Mouse (Mus musculus): ENCODE results near the gene Mtrf1. TPM values are rescaled to one million over a fixed set of nuclear protein-coding genes. Genes with fewer than 3 reads are reported as not detected.
"Not testable (repeated sequence)": the region's sequence is repeated elsewhere in the genome, so short reads cannot be mapped to it uniquely, and the experiment has no call there.

Gene Mtrf1
- total RNA-seq, 1 experiment, result 6.5 TPM

- Histone ChIP-seq H3K4me1 (ENCODE audit: control insufficient read depth in 2 of 2, insufficient read depth in 2 of 2, low read length in 2 of 2, poor library complexity in 1 of 2) (peaks cover 0 to 2% of the 10 kb centered on the region in 2 experiments; a peak in 1 of 4 replicates), H3K4me3 (ENCODE audit: insufficient read depth in 1 of 2, low read depth in 1 of 2, low read length in 2 of 2, poor library complexity in 1 of 2, severe bottlenecking in 1 of 2) (no peak overlapping the region), H3K27ac (ENCODE audit: insufficient read depth, low read depth, low read length, poor library complexity, severe bottlenecking) (no peak overlapping the region; the same call in 1 of the 2 replicates), H3K9ac (ENCODE audit: insufficient read depth, low read depth, low read length, poor library complexity, severe bottlenecking) (no peak overlapping the region), H3K36me3 (ENCODE audit: control insufficient read depth, insufficient read depth, low read length, poor library complexity, severe bottlenecking) (peaks cover 3% of the 10 kb centered on the region; the same call in 1 of the 2 replicates), H3K9me3 (ENCODE audit: control insufficient read depth, insufficient read depth, low read depth, low read length) (no peaks in the 10 kb centered on the region)
- in situ Hi-C loops (cut with MboI; ENCODE audit: low sequenced_read_pairs in 2 of 2, unreplicated experiment in 2 of 2), result no loop called here
- no peak for DNase-seq (ENCODE audit: low read depth, low spot score)
- TF ChIP-seq HCFC1 (IDR thresholded peaks at IDR 0.05; ENCODE audit: borderline replicate concordance, insufficient read depth, low read length) (no peak), CHD2 (IDR thresholded peaks at IDR 0.05; ENCODE audit: low read depth, low read length) (no peak), ZNF384 (IDR thresholded peaks at IDR 0.05; ENCODE audit: low read depth, low read length) (no peak), ZC3H11A (IDR thresholded peaks at IDR 0.05; ENCODE audit: borderline replicate concordance, low read depth, low read length) (no peak), MAFK (IDR thresholded peaks at IDR 0.05; ENCODE audit: insufficient read depth, low read depth, low read length) (no peak)
Measured at GRCm38 (mm10) chr14:79413121-79413520, 15.5 kb downstream of the Mtrf1 start.

GRCm38 (mm10) chr14:79420083-79420685 lies 22.6 kb downstream of the Mtrf1 start:
- no peaks in the 10 kb centered on the region for H3K9me3 ChIP-seq (ENCODE audit: control insufficient read depth, insufficient read depth, low read depth, low read length)
- peaks cover 0 to 2% of the 10 kb centered on the region in 2 experiments; a peak in 1 of 4 replicates for H3K4me1 ChIP-seq (ENCODE audit: control insufficient read depth in 2 of 2, insufficient read depth in 2 of 2, low read length in 2 of 2, poor library complexity in 1 of 2)
- H3K36me3 ChIP-seq (ENCODE audit: control insufficient read depth, insufficient read depth, low read length, poor library complexity, severe bottlenecking), result peaks cover 3% of the 10 kb centered on the region; the same call in 1 of the 2 replicates
- no peak for DNase-seq (ENCODE audit: low read depth, low spot score)
- H3K4me3 ChIP-seq (ENCODE audit: insufficient read depth in 1 of 2, low read depth in 1 of 2, low read length in 2 of 2, poor library complexity in 1 of 2, severe bottlenecking in 1 of 2), result no peak overlapping the region
- in situ Hi-C loops (cut with MboI; ENCODE audit: low sequenced_read_pairs in 2 of 2, unreplicated experiment in 2 of 2), result no loop called here
- TF ChIP-seq CHD2 (IDR thresholded peaks at IDR 0.05; ENCODE audit: low read depth, low read length) (no peak), MAFK (IDR thresholded peaks at IDR 0.05; ENCODE audit: insufficient read depth, low read depth, low read length) (no peak), ZC3H11A (IDR thresholded peaks at IDR 0.05; ENCODE audit: borderline replicate concordance, low read depth, low read length) (no peak), HCFC1 (IDR thresholded peaks at IDR 0.05; ENCODE audit: borderline replicate concordance, insufficient read depth, low read length) (no peak), ZNF384 (IDR thresholded peaks at IDR 0.05; ENCODE audit: low read depth, low read length) (no peak)
- H3K27ac ChIP-seq (ENCODE audit: insufficient read depth, low read depth, low read length, poor library complexity, severe bottlenecking), result no peak overlapping the region
- peak overlapping the region; percentile 10; the same call in 1 of the 2 replicates for H3K9ac ChIP-seq (ENCODE audit: insufficient read depth, low read depth, low read length, poor library complexity, severe bottlenecking)

GRCm38 (mm10) chr14:79425979-79426729 lies 28.6 kb downstream of the Mtrf1 start, which contains the start of gene Kbtbd7:
Gene Kbtbd7, plus strand, starts transcription at chr14:79426511.
- peak within 1 kb of the TSS; percentile 44 for H3K9ac ChIP-seq (ENCODE audit: insufficient read depth, low read depth, low read length, poor library complexity, severe bottlenecking)
- peak; percentile 87 for TF ChIP-seq ZNF384 (IDR thresholded peaks at IDR 0.05; ENCODE audit: low read depth, low read length)
- TF ChIP-seq HCFC1 (IDR thresholded peaks at IDR 0.05; ENCODE audit: borderline replicate concordance, insufficient read depth, low read length), result peak; percentile 97
- TF ChIP-seq CHD2 (IDR thresholded peaks at IDR 0.05; ENCODE audit: low read depth, low read length), result no peak
- no peak for TF ChIP-seq ZC3H11A (IDR thresholded peaks at IDR 0.05; ENCODE audit: borderline replicate concordance, low read depth, low read length)
- peak; percentile 60; the same call in 1 of the 2 replicates for TF ChIP-seq MAFK (IDR thresholded peaks at IDR 0.05; ENCODE audit: insufficient read depth, low read depth, low read length)
- H3K4me3 ChIP-seq (ENCODE audit: insufficient read depth in 1 of 2, low read depth in 1 of 2, low read length in 2 of 2, poor library complexity in 1 of 2, severe bottlenecking in 1 of 2), result peak within 1 kb of the TSS; percentile 55 to 63; a peak in 3 of 4 replicates
- H3K4me1 ChIP-seq (ENCODE audit: control insufficient read depth in 2 of 2, insufficient read depth in 2 of 2, low read length in 2 of 2, poor library complexity in 1 of 2), result no peaks in the 10 kb centered on the region
- no peaks in the 10 kb centered on the region for H3K9me3 ChIP-seq (ENCODE audit: control insufficient read depth, insufficient read depth, low read depth, low read length)
- in situ Hi-C loops (cut with MboI; ENCODE audit: low sequenced_read_pairs in 2 of 2, unreplicated experiment in 2 of 2), result no loop called here
- peak; percentile 92 for DNase-seq (ENCODE audit: low read depth, low spot score)
- H3K36me3 ChIP-seq (ENCODE audit: control insufficient read depth, insufficient read depth, low read length, poor library complexity, severe bottlenecking), result no peaks in the 10 kb centered on the region
- H3K27ac ChIP-seq (ENCODE audit: insufficient read depth, low read depth, low read length, poor library complexity, severe bottlenecking), result no peak within 1 kb of the TSS

GRCm38 (mm10) chr14:79426730-79427365 lies 29.3 kb downstream of the Mtrf1 start:
- in situ Hi-C loops (cut with MboI; ENCODE audit: low sequenced_read_pairs in 2 of 2, unreplicated experiment in 2 of 2); DNase-seq (ENCODE audit: low read depth, low spot score); H3K27ac ChIP-seq (ENCODE audit: insufficient read depth, low read depth, low read length, poor library complexity, severe bottlenecking); H3K9me3 ChIP-seq (ENCODE audit: control insufficient read depth, insufficient read depth, low read depth, low read length); H3K4me1 ChIP-seq (ENCODE audit: control insufficient read depth in 2 of 2, insufficient read depth in 2 of 2, low read length in 2 of 2, poor library complexity in 1 of 2); H3K36me3 ChIP-seq (ENCODE audit: control insufficient read depth, insufficient read depth, low read length, poor library complexity, severe bottlenecking): not testable (repeated sequence)
- H3K4me3 ChIP-seq (ENCODE audit: insufficient read depth in 1 of 2, low read depth in 1 of 2, low read length in 2 of 2, poor library complexity in 1 of 2, severe bottlenecking in 1 of 2), result peak overlapping the region; percentile 55 to 63; a peak in 3 of 4 replicates
- peak overlapping the region; percentile 44 for H3K9ac ChIP-seq (ENCODE audit: insufficient read depth, low read depth, low read length, poor library complexity, severe bottlenecking)
